Comparison of ENCODE assay signal across 42 mouse cellular contexts in genomic region chr5:143948361-143948760, GRCm38 (mm10). TPM values are rescaled to one million over a fixed set of nuclear protein-coding genes. Genes with fewer than 3 reads are reported as not detected.
"Had no signal": no experiment of that assay in that cellular context is flagged by ENCODE, and none has a peak within 500 bp of the region (broad histone marks: within the 10 kb centered on the region; RNA-seq: fewer than 3 reads in every experiment).

No protein-coding gene starts in this region.

- H3K4me3 ChIP-seq: heart, embryonic 13.5 days; heart, embryonic 15.5 days; hindbrain, embryonic 10.5 days; hindbrain, embryonic 12.5 days; hindbrain, embryonic 13.5 days; hindbrain, embryonic 15.5 days; intestine, embryonic 15.5 days; kidney, embryonic 15.5 days; layer of hippocampus, adult 2 months; left cerebral cortex, adult 2 months had no signal

- ATAC-seq: hindbrain, embryonic 16.5 days; hindbrain, postnatal 0 days; inflammation-experienced regulatory T-cells, adult 6 months; intestine, embryonic 15.5 days; intestine, embryonic 16.5 days; intestine, postnatal 0 days had no signal

- H3K9me3 ChIP-seq: heart, embryonic 13.5 days; heart, embryonic 15.5 days; hindbrain, embryonic 10.5 days; hindbrain, embryonic 12.5 days; hindbrain, embryonic 13.5 days; hindbrain, embryonic 15.5 days; intestine, embryonic 15.5 days; kidney, embryonic 15.5 days had no signal

- H3K27ac ChIP-seq: heart, embryonic 13.5 days; heart, embryonic 15.5 days; hindbrain, embryonic 10.5 days; hindbrain, embryonic 12.5 days; hindbrain, embryonic 13.5 days; hindbrain, embryonic 14.5 days; hindbrain, embryonic 15.5 days; hindbrain, postnatal 0 days; intestine, embryonic 15.5 days; kidney, embryonic 15.5 days; kidney, postnatal 0 days; layer of hippocampus, adult 2 months; left cerebral cortex, adult 2 months had no signal

- H3K4me2 ChIP-seq: heart, embryonic 13.5 days; heart, embryonic 15.5 days; hindbrain, embryonic 12.5 days; hindbrain, embryonic 13.5 days; hindbrain, embryonic 14.5 days; hindbrain, embryonic 15.5 days; intestine, embryonic 15.5 days; kidney, embryonic 15.5 days had no signal

- DNase-seq: heart, postnatal 10 days; heart, postnatal 14 days; heart, postnatal 36 days; heart, postnatal 4 days; kidney, adult 11 months; kidney, adult 18-20 months; kidney, adult 2 months; kidney, adult 8-10 months; kidney, adult 9 months; kidney, postnatal 10 days; kidney, postnatal 14 days; kidney, postnatal 25 days; kidney, postnatal 36 days; kidney, postnatal 4 days; layer of hippocampus, adult 9-11 months; layer of hippocampus, postnatal 36 days had no signal

- H3K27me3 ChIP-seq: heart, embryonic 13.5 days; heart, embryonic 15.5 days; hindbrain, embryonic 12.5 days; hindbrain, embryonic 13.5 days; hindbrain, embryonic 15.5 days; intestine, embryonic 15.5 days; kidney, embryonic 15.5 days had no signal

- H3K36me3 ChIP-seq: heart, embryonic 13.5 days; heart, embryonic 15.5 days; hindbrain, embryonic 10.5 days; hindbrain, embryonic 12.5 days; hindbrain, embryonic 13.5 days; intestine, embryonic 15.5 days; kidney, embryonic 15.5 days had no signal

- H3K4me1 ChIP-seq: heart, embryonic 15.5 days; hindbrain, embryonic 10.5 days; hindbrain, embryonic 12.5 days; hindbrain, embryonic 13.5 days; hindbrain, embryonic 15.5 days; intestine, embryonic 15.5 days; kidney, embryonic 15.5 days had no signal

- H3K9ac ChIP-seq: heart, embryonic 13.5 days; heart, embryonic 15.5 days; hindbrain, embryonic 12.5 days; hindbrain, embryonic 13.5 days; hindbrain, embryonic 14.5 days; hindbrain, embryonic 15.5 days; intestine, embryonic 15.5 days; kidney, embryonic 15.5 days had no signal

RNA-seq across cellular contexts. Expression of gene Rsph10b, which starts 15.5 kb away (rescaled TPM):
- total RNA-seq: hematopoietic stem cell, adult 5-6 weeks had no signal

RNA-seq across cellular contexts. Expression of gene Gm42421, which starts 20.4 kb away (rescaled TPM):
- total RNA-seq: heart, postnatal 25 days; heart, postnatal 36 days; hematopoietic stem cell, adult 5-6 weeks had no signal
- polyA plus RNA-seq: heart, embryonic 16.5 days; kidney, adult 2 months; kidney, embryonic 16.5 days; large intestine, adult 2 months had no signal

RNA-seq across cellular contexts. Expression of gene Ankrd61, which starts 50.9 kb away (rescaled TPM):
- total RNA-seq: heart, postnatal 10 days; heart, postnatal 14 days; heart, postnatal 25 days; heart, postnatal 36 days; hindbrain, postnatal 0 days; layer of hippocampus, adult 18-20 months; layer of hippocampus, adult 8-10 months; layer of hippocampus, postnatal 36 days; left cerebral cortex, adult 18-20 months; left cerebral cortex, adult 2 months had no signal
- polyA plus RNA-seq: heart, embryonic 14.5 days; intestine, postnatal 0 days had no signal
